Mouse (Mus musculus) Muller cell, postnatal 12 days (primary cell): ENCODE measurements at regions not wholly inside any gene's neighbourhood (a gene's known extent, or its start where the extent isn't known, plus 50 kb on each side); places are given as distances from the start of the nearest gene placed in this dataset.
"Not testable (repeated sequence)": the region's sequence is repeated elsewhere in the genome, so short reads cannot be mapped to it uniquely, and the experiment has no call there.

ENCODE experiments used
- DNase-seq: peaks from one replicate; pipeline ENCODE4 v3.0.0-alpha.2; 2015; ENCODE audit errors: inconsistent ontology term

DNA sequence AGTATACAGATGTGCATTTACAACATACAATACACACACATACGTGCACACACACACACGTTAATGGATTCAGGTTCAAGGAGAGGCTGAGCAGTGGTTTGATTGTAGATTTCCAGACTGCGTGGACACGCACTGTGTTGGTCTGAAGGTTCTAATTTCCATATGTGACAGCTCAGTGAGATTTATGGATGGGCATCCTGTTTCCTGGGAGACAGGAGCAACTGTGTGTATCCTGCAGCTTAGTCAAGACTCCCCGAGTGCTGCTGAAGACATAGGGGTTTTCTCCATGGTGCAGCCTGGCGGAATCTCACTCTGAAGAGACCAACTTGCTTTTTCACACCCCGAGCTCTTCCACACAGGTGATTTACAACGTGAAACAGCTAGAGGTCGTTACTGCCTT, 119.3 kb upstream of the Foxk1 start:
- DNase-seq = no peak

DNA sequence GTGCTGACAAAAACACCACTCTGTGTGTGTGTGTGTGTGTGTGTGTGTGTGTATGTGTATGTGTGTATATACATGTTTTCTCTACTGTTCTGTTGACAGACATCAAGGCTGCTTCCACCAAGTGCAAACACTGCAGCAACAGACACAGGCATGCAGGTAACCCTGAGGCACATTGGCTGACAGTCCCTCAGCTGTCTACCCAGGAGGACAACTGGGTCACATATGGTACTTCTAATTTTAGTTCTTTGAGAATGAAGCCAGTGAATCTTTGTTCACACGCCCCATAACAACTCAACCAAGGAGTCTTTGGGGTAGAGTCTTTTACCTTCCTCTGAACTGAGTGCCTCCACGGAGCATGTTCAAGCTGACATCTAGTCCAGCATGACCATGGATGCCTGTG, 113.3 kb upstream of the Foxk1 start:
- DNase-seq = no peak

DNA sequence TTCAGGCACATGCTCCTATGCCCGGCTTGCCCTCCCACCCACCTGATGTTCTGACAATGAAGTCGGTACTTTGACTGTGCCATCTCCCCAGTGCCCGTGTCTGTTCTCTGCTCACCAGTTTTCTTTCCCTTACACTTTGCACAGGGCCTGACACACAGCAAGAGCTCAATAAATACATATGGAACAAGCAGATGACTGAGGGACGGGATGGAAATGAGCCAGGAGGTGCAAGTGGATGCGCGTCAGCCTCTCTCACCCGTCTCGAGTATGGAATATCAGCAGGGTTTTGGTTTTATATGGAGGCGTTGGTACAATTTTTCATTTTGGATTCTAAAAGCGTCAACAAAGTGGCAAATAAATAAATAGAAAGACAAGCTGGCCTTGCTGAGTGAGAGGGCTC, 109.8 kb upstream of the Foxk1 start:
- DNase-seq = no peak

DNA sequence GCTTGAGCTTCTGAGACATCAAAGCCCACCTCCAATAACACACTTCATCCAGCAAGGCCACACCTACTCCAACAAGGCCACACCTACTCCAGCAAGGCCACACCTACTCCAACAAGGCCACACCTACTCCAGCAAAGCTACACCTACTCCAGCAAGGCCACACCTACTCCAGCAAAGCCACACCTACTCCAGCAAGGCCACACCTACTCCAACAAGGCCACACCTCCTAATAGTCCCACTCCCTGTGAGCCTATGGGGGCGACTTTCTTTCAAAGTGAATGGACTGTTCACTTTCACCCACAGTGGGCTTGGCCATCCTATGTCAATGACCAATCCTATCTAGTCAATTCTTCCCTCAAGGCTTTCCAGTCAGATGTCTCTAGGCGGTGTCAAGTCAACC, 104.9 kb upstream of the Foxk1 start:
- DNase-seq = not testable (repeated sequence)

DNA sequence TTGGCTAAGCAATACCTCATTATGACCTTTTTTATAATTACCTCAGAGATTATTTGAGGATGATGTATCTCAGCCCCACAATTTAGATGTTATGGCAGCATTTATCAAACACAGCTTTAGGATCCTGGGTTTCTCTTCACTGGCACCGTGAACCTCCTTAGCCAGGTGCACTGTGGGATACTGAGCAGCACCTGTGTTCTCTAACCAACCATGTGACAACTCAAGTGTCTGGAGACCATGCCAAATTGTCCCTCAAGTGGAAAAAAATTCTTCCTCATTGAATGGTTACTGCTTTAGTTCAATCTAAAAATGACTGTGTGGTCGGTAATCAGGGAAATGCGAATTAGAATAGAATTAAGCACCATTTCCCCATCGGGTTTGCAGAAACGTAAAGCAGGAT, 101.7 kb upstream of the Foxk1 start:
- no peak for DNase-seq

DNA sequence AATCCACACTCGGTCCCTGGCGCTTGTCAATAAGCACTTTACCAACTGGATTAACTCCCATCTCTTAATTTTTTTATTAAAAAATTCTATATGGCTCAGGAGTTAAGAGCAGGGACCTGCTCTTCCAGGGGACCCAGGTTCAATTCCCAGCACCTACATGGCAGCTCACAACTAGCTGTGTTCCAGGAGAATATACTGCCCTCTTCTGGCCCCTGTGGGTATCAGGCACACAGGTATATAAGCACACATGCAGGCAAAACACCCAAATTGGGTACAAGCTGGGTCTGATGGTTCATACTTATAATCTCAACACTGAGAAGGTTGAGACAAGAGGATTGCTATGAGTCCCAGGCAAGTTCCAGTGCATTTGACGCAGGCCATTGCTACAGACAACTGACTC, 92.8 kb upstream of the Foxk1 start:
- no peak for DNase-seq

DNA sequence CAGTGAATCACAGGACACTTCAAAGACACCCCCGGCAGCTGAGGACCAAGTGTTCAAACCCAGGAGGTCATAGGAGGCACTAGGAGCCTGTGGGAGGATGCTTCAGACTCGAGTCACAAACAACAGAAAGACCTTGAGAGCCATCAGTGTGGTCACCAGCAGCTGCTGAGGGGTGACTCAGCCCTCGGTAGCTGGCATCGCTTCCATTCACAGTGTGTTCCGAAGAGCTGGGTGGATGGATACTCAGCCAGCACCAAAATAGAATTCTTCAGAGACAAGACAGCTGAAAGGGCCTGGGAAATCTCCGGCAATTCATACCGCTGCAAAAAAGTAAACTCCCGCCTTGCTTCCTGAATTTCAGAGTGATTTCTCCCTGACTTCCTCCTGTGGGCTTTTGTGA, 87.4 kb upstream of the Foxk1 start:
- peak; percentile 87 for DNase-seq

DNA sequence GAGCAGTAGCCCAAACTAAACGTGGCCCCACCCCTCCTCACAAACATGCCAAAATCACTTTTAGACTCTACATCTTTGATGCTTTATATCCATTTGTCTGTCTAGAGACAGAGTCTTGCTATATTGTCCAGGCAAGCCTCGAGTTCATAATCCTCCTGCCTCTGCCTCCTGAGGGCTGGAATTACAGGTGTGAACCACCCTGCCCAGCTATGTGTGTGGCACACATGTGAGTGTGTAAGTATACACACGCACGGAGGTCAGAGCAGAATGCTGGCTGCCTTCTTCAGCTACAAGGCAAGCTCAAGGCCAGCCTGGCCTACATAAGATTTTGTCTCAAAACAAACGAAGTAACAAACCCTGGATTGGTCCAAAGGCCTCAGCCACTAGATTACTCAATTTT, 86.8 kb upstream of the Foxk1 start:
- no peak for DNase-seq

DNA sequence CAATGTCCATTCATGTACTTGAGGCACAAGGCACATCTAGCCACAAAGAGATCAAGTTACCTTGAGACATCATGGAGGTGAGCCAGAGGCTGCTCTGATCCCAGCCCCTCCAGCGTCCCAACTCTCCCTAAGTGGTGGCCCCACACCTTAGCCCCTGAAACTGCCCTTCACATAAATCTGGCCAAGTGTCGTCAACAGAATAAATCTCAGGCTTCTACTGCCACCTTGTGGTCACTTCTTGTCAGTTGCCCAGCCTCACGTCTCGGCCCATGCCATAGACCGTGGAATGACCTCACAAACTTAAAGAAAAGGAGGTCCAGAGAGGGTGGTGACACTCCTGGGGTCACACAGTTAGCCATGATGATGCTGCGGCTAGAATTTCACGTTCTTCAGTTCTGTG, 82.0 kb upstream of the Foxk1 start:
- peak; percentile 55 for DNase-seq

DNA sequence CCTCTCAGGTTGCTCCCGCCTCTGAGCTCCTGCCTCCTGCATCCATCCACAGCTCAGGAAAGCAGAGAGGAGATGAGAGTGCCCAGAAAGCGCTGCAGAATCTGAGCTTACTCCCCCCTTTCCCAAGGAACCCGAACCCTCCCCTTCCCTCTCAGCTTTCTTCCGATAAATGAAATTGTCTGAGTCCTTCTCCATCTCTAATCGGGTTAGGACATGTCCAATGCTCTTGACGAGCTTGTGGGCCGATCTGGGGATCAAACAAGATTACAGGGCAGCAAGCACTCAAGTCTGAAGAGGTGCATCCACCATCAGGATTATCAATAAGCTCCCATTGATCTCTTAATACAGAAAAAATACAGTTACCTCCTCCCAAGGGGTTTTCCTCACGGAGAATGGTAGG, 80.0 kb upstream of the Foxk1 start:
- no peak for DNase-seq

DNA sequence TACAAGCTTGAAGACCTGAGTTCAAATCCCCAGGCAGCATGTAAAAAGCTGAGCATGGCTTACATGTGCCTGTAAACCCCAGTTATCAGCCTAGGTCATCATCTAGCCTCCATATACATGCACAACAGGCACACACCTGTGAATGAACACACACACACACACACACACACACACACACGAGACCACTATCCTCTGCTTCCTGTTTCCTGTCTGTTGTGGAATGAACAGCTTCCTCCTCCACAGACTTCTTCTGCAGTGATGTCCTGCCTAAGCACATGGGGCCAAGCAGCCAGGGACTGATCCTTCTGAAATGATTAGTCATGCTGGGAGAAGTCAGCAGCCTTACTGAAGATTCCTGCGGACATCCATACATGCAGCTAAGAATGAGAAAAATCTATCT, 76.4 kb upstream of the Foxk1 start:
- DNase-seq = no peak

DNA sequence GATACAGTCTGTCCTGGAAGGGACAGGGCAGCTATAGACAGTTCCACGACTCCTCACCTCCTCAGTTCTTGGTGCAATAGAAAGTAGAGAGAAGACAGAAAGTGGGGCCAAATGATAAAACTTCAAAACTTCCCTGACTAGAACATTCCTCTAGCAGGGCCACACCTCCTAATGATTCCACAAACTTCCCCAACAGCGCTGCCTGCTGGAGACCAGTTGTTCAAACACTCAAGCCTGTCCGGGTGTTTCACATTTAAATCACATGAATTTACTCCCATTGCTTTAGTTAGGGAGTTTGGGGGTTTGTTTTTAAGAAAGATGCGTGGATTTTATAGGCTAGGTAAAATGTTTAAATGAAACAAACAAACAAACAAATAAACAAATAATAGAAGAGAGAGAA, 75.7 kb upstream of the Foxk1 start:
- DNase-seq = no peak

DNA sequence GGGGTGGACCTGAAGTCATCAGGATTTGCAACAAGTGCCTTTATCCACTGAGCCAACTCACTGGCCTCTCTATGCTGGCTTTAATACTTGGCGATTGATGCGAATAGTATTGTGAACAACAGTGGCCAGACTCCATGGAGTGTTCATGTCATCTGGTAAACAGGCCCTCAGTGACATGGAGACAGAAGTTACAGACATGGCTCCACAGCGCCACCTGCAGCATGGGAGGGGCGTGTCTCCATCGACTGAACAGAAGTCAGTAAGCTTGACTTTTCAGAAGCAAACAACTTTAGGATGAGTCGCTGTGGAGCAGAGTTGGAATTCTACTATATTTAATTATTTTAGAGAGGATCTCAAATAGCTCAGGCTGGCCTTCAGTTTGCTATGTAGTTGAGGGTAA, 74.0 kb upstream of the Foxk1 start:
- no peak for DNase-seq

DNA sequence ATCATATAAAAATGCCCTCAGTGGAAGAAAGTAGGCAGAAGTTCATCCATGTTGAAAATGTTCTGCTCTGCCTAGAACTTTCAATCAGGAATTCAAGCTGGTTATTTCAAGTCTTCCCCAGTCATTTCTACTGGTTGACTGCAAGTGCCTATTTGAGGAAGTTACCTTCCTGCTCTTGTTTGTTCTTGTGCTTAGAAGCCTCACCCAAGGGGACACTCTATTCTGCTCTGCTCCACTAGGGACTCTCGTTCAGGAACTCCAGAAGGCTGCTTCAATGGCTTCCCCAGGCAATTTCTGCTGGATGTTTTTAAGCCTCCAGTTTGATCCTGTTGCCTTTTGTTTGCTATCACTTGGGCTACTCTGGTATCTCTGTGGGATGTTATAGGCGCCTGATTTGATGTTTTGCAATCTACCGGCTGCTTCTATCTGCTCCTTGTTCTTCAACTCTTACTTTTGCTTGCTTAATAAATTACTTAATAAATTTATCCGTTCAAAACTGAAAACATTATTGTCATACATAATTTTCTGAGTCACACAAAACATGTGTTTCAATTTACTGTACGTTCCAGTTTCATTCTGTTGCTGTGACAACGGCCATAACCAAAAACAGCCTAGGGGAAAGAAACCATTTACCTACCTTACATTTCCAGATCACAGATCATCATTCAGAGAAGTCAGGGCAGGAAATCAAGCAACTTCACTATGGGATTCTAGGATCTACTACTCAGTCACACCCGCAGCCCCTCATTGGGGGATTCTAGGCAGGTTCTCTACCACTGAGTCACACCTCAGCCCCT, 71.4 kb upstream of the Foxk1 start:
- DNase-seq = no peak

DNA sequence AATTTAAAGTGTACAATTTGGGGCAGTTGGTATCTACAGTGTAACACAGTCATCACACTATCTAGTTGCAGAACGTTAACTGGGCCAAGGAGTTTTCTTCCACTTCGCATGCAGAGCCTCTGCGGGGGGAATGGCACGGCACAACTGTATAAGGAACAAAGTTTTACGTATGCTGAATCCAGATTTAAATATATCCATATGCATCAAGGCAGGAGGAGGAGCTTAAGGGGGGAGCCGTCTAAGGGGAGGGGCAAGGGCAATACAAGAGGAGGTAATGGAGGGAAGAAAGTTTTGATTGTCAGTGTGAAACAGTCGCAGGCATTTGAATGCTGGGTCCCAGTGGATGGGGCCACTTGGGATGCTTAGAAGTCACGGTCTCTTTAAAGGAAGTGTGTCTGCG, 68.6 kb upstream of the Foxk1 start:
- DNase-seq = no peak

DNA sequence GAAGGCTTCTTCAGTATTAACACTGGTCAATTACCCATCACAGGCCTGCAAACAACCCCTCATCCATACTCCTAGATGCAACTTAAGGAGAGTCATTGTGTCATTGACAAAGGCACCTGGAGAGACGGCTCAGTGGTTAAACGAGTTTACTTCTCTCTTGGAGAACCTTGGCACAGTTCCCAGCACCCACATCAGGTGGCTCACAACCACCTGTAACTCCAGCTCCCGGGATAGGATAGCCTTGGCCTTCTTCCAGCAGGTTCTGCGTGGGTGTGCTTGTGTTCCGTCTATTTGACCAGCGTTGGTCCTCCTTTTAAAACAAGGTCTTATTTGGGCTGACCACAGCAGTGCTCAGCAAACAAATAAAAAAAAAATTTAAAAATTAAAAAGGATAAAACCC, 63.9 kb upstream of the Foxk1 start:
- DNase-seq = no peak

DNA sequence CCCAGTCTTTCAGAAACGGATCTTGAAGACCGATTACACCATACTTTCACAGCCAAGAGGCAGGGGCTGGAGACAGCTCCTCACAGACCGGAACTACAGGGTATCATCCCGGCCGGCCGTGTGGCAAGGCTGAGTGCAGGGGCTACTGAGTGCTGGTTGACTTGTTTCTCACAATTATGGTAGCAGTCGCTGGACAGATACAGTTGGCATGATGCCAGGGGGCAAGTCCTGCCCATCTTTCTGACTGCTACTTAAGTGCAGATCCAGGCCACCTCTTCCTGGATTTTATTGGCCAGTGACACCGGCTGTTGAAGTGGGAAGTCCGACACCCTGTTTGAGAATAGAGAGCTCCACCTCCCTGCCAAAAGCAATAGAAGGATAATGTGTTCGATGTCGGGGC, 63.2 kb upstream of the Foxk1 start:
- DNase-seq = no peak

DNA sequence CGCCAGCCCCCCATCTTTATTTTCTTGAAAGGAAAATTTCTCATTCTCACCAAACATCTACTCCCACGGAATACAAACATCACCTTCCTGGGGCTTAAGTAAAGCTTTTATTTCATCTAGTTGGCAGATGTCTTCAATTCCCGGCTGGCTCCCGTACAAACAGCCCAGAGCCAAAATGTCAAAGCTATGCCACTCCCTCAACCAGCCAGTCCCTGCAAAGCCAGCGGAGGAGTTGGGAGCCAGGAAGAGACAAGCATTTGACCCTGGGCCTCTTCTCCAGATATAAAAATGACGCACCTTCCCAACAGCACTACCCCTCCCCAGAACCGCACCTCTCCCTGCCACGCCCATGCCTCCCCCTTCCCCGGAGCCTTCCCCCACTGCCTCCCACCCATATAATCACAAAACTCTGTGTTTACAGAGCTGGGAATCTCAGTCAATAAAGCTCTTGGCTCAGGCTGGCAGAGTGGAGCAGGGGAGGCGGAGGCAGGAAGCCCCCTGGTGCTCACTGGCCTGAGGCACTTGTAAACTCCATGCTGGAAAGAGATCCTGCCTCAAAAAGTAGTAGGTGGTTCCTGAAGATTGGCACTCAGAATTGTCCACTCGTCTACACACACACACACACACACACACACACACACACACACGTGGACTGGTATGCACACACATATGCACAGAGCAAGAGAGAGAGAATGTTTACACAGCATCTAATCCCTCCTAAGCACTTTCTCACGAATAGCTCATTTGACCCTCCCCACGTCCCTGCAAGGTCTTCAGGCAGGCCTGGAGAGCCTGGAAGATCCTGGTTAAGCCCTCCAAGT, 60.9 kb upstream of the Foxk1 start:
- no peak for DNase-seq

DNA sequence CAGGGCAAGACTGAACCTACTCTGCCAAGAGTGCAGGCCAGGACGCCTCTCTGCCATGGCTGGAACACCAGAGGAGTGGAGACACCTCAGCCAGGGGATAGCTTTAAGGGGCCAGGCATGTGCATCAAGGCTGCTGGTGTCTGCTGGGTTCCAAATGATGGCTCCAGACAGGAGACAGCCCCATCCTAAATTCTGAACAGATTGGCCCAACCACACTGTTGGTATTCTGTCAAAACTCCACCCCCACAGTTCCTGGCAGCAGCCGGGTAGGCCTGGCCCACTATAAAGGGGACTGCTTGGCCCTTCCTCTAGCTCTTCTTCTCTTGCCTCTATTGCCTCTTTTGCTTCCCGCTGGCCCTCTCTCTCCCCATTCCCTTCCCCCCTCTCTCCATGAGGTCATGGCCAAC, 60.3 kb upstream of the Foxk1 start:
- DNase-seq = no peak

DNA sequence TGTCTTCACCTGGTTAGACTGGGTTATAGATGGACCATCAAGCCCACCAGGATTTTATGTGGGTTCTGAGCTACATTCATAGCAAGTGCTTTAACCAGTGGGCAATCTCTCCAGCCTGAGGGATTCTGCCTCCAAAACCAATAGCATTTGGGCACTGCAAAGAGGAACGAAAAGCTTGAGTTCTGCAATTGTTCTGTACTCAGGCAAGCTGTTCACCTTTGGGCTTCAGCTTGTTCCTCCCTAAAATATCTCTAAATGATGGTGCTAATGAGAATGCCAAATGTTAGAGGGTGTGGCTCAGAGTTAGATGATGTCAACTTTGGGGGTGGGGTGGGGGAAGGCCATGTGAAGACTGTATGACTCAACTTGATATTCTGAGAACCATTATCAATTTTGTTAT, 54.8 kb upstream of the Foxk1 start:
- DNase-seq = no peak

DNA sequence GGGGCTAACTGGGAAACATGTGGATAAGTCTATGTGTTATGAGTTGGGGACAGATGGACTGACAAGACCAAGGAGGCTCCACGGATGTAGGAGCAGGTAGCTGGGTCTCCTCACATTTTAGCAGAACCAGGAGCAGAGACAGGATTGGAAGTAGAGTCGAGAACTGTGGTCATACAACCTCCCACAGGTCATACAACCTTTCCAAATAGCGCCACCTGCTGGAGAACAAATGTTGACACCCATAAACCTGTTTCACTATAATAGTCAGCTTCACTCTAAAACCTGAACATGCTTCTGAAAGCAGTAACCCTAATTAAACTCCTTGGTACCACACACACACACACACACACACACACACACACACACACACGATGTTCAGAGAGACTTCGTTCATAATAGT, 50.7 kb upstream of the Foxk1 start:
- no peak for DNase-seq
